Mouse (Mus musculus): ENCODE results near the gene Gcc2.
"Not testable (repeated sequence)": the region's sequence is repeated elsewhere in the genome, so short reads cannot be mapped to it uniquely, and the experiment has no call there.

Gene Gcc2

DNA sequence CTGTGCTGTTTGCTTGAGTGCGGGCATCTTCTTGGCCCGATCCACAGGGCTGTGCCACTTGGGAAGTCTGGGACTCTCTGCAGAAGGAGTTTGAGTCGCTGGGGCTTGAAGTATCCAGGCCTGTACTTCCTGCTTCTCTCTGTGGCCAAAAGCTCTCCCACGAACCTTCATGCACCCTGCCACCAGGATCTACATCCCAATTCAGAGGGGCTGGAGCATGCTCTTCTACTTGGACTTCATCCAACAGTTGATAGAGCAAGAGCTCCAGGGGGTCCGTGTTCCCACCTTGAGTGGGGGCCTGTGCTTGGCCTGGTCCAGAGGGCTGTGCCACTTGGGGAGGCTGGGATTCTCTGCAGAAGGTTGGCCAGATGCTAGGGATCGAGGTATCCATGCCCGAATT is 24.2 kb upstream of the Gcc2 start:
- in situ Hi-C loops (cut with MboI, MseI), result not testable (repeated sequence)

DNA sequence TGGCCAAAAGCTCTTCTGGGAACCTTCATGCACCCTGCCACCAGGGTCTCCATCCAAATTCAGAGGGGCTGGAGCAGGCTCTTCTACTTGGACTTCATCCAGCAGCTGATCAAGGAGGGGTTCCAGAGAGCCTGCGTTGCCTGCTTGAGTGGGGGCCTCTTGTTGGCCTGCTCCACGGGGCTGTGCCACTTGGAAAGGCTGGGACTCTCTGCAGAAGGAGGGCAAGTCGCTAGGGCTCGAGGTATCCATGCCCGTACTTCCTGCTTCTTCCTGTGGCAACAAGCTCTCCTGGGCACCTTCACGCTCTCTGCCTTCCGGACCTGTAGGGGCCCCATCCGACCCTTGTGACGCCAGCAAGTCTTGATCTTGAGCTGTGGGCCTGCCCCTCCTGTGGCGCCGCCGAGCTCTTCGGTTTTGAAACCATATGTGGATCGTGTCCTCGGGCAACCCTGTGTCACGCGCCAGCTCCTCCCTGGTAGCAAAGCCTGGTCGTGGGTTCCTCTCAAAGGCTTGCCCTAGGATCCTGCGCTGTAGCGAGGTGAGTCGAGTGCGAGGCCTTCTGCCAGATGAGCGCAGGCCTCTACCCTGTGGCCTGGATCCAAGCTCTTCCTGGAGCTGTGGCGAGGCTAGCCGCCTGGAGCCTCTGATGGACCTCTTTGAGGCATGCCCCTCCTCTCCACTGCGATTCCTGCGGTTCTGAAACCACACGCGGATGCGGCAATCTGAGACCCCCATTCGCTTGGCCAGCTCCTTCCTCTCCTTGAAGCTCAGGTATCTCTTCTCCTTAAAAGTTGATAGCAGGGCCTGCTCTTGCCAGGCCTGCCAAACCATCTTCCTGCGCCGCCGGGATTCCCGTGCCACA is 23.3 kb upstream of the Gcc2 start:
- in situ Hi-C loops (cut with MboI, MseI), result not testable (repeated sequence)

DNA sequence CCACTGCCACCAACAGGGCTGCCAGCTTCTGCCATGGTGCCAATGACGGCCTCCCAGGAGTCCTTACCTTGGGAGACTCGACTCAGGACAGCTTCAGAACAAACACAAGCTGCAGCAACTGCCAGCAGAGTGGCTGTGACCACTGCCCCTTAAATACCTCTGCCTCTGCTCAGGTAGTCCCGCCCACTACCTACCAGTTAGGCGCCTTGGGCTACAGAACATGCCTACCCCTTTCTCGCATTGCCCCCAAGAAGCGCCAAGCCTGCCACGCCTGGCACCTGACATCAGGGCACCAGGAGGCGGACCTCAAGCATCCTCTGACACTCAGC is 22.7 kb upstream of the Gcc2 start, which contains the start of gene Duxf3:
Duxf3 (minus strand) TSS at position 35 of the 329 bp plus-strand sequence.
- in situ Hi-C loops (cut with MboI, MseI), result not testable (repeated sequence)

GRCm38 (mm10) chr10:58233054-58233739 is 22.1 kb upstream of the Gcc2 start:
- in situ Hi-C loops (cut with MboI, MseI), result not testable (repeated sequence)

DNA sequence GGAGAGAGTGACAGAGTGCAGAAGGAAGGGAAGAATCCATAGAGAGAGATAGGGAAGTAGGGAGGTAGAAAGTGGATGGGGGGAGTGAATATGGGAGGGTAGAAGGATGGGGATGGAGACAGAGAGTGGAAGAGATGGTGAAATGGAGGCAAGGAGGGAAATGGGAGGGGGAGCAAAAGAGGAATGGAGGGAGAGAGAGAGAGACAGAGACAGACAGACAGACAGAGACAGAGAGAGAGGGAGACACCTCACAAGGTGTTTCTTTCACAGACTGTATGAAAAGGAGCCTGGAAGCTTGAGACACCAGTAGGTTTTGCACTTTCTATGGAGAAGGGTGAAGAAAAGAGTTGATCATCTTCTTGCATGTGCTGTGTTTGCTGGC is 21.6 kb upstream of the Gcc2 start:
- in situ Hi-C loops (cut with MboI, MseI), result not testable (repeated sequence)

DNA sequence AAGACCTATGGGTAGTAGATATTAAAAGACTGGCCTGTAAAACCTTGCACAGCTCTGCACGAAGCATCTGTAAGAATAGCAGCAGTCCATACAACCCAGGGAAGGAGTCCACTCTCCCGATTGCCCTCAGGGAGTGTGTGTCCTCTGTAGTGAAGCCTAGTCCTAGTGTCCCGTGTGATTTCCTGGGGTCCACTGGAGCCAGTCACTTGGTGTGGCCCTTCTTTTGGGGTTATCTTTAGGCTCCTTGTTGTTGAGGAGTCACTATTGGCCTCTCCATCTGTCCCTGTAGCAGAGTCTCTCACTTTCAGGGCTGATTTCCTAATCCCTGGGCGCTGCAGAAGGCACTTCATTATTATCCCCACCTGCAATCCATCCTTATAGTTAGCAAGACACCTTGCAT is 20.3 kb upstream of the Gcc2 start:
- in situ Hi-C loops (cut with MboI, MseI), result not testable (repeated sequence)

- in situ Hi-C loops (cut with MboI, MseI), result no loop called here
These were observed 18.7 kb upstream of the Gcc2 start, which contains the start of gene Gm4981 for GRCm38 (mm10) chr10:58236613-58237012. Gm4981 (minus strand) TSS chr10:58236701.

- in situ Hi-C loops (cut with MboI, MseI), result not testable (repeated sequence)
These were observed 16.1 kb upstream of the Gcc2 start for GRCm38 (mm10) chr10:58238984-58239740.

GRCm38 (mm10) chr10:58249535-58249934 is 5.8 kb upstream of the Gcc2 start:
- in situ Hi-C loops (cut with MboI, MseI), result no loop called here

- in situ Hi-C loops (cut with MboI, MseI), result no loop called here
These were observed 592 bp upstream of the Gcc2 start for GRCm38 (mm10) chr10:58254635-58255175.

- in situ Hi-C loops (cut with MboI, MseI), result no loop called here
These were observed 657 bp downstream of the Gcc2 start for GRCm38 (mm10) chr10:58255954-58256353.

- in situ Hi-C loops (cut with MboI, MseI), result no loop called here
These were observed 3.2 kb downstream of the Gcc2 start for GRCm38 (mm10) chr10:58258466-58258865.

- in situ Hi-C loops (cut with MboI, MseI), result no loop called here
These were observed 26.9 kb downstream of the Gcc2 start for GRCm38 (mm10) chr10:58282238-58282637.

- in situ Hi-C loops (cut with MboI, MseI), result no loop called here
These were observed 35.4 kb downstream of the Gcc2 start for GRCm38 (mm10) chr10:58290742-58291141.

GRCm38 (mm10) chr10:58294246-58294645 is 38.9 kb downstream of the Gcc2 start:
- in situ Hi-C loops (cut with MboI, MseI), result no loop called here

GRCm38 (mm10) chr10:58295605-58296004 is 40.3 kb downstream of the Gcc2 start:
- in situ Hi-C loops (cut with MboI, MseI), result no loop called here

DNA sequence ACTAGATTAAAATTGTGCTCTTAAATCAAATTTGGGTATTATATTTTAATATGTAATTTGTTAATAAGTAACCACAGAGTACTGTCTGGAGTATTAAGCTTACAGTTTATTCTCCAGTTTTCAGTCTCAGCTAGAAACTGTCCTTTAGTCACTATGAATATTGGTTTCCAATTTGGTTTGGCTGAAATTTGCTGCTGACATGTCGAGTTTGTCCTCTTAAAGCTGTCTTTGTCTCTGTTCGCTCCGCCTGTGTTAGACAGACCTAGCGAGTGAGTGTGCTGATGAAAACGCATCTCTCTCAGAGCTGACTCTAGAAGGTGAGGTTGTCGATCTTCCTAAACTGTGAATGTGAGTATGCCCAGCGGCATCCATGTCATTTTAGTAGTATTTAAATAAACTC is 49.7 kb downstream of the Gcc2 start:
- in situ Hi-C loops (cut with MboI, MseI), result no loop called here

DNA sequence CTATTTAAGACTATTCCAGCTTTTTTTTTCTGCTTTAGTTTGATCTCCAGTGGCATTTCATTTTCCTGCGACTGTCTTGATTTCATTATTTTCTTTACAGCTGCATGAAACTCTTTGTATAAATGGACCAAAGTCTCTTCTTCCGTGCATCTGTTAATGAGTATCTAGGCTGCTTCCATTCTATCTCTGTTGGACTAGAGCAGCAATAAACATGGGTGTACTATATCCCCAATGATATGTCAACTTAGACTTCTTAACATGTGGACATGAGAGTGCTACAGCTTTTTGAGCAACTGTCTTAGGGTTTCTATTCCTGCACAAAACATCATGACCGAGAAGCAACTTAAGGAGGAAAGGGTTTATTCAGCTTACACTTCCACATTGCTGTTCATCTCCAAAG is 51.6 kb downstream of the Gcc2 start:
- in situ Hi-C loops (cut with MboI, MseI), result no loop called here

DNA sequence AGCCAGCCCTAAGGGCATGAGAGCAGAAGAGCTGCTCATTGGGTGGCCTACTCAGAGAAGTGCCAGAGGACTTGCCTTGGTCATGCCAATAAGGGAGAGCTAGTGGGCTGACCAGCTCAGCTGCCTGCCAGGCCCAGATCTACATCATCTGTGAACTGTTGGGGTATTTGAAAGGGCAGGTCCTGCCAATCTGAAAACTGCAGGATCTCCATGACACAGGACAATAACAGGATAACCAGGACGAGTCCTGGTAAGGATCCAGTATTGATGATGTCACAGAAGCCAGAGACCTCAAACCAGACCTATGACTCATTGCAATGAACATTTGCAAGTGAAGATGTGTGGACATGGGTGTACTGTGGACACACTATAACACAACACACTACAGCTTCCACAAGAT is 55.5 kb downstream of the Gcc2 start:
- in situ Hi-C loops (cut with MboI, MseI), result no loop called here

- in situ Hi-C loops (cut with MboI, MseI), result no loop called here
These were observed 57.6 kb downstream of the Gcc2 start for GRCm38 (mm10) chr10:58312887-58313286.

- in situ Hi-C loops (cut with MboI, MseI), result no loop called here
These were observed 65.6 kb downstream of the Gcc2 start for GRCm38 (mm10) chr10:58320881-58321280.
